Mouse (Mus musculus) thymus, postnatal 36 days (tissue): Measurements from ENCODE around the gene Fbf1.
"Not testable (repeated sequence)": the region's sequence is repeated elsewhere in the genome, so short reads cannot be mapped to it uniquely, and the experiment has no call there.

ENCODE experiments used
- DNase-seq, 2 experiments: peaks; one replicate each; pipeline ENCODE4 v3.0.0; 2022; ENCODE audit warnings: mixed read lengths in 2 of 2

Gene Fbf1

GRCm38 (mm10) chr11:116106963-116107776, 60.8 kb downstream of the Fbf1 start:
- DNase-seq = no peak

DNA sequence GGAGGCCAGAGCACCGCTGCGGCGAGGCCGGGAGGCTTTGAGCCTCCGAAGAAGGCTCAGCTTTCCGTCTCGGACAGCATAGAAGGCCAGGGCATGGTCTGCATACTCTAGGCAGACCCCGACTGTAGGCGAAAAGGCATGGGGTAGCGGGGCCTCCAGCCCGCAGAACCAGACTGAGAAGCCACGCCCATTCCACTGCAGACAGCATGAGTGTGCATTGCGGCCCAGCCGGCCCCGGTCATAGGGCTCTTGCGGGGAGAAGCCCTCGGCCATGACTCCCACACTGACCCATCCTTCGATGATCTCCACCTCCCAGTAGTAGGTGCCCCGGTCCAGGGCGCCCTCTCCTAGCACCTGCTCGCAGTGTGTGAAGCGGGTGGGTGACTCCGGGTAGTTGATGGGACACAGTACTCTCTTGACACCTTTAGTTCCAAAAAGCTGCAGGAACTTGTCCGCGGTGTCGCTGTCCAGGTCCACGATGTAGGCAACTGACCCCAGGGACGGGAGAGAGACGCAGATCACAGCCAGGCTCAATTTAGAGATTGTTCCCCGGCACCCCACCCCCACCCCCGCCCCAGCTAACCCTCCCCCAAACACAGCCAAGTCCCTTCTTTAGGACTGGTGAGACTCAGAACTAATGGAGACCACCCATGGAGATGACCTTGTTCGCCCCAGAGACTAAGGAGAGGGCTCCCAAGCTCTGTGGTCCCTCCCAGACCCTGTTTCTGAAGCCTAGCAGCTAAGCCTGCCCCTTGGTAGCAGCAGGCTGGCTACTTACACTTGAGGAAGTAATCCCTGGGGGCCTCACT, 61.6 kb downstream of the Fbf1 start:
- DNase-seq = no peak

DNA sequence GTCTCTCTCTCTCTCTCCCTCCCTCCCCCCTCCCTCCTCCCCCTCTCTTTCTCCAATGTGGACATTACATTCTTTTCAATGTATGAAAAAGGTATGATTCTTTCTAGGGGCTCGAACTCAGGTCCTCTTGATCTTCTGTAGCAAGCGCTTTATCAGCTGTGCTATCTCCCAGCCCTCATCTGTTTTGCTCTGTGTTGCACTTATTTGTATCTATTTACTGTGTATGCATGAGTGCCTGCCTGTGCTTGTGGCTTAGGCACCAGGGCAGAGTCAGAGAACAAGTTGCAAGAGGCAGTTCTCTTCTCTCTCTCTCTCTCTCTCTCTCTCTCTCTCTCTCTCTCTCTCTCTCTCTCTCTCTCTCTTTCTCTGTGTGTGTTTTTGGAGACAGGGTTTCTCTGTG, 62.9 kb downstream of the Fbf1 start:
- DNase-seq = no peak

- DNase-seq = no peak
Measured at GRCm38 (mm10) chr11:116104006-116104646, 63.8 kb downstream of the Fbf1 start.

DNA sequence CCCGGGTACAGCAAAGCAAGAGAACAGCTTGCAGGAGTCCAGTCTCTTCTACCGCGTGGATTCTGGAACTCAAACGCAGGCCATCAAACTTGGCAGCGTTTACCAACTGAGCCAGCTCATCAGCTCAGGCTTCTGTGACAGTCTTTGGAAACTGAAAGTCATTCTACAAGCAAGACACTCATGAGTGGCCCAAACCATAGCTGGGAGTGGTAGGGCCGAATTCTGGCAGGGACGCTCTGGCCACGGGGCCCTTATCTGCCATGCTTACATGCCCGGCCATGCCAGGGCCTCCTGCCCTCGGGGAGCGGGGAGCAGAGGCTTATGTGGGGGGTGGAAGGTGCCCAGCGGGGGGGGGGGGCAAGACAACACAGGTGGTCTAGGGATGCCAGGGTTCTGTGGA, 64.4 kb downstream of the Fbf1 start:
- no peak for DNase-seq

GRCm38 (mm10) chr11:116102472-116102871, 65.5 kb downstream of the Fbf1 start:
- DNase-seq = no peak

DNA sequence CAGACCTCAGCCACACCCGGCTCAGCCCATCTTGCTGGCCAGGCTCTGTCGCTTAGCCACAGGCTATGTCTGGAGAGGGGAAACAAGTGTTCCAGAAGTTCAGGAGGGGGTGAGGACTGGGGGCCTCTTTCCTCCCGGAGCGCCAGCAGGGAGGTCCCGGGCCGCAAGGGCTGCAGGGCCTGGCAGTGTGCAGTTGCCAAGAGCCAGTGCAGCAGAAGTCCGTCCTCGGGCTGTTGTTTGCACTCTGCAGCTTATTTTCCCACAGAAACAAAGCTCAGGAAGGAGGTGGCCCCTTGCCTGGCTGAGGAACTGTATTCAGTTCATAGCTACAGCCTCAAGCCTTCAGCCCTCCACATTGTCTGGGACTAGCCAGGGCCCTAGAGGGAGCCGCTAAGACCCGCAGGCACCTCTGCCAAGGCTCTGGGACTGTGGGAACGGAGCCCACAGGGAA, 66.0 kb downstream of the Fbf1 start:
- DNase-seq = no peak

- DNase-seq = no peak
Measured at GRCm38 (mm10) chr11:116100839-116101238, 67.1 kb downstream of the Fbf1 start.

- no peak for DNase-seq
Measured at GRCm38 (mm10) chr11:116100385-116100784, 67.6 kb downstream of the Fbf1 start.

DNA sequence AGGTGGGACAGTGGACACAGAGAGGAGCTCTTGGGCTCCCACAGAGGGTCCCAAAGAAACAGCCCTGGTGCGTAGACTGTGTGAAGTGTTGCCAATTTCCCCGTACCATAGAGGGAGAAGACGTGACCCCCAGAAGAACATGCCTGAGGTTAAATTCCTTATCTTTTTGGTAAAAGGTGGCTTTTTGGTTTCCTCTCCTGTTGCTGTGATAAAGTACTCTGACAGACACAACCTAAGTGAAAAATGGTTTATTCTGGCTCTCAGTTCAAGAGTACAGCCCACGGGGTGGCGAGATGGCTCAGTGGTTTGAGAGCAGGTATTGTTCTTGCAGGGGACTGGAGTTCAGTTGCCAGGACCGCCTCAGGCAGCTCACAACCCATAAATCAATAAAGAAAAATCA, 68.5 kb downstream of the Fbf1 start:
- DNase-seq = no peak

DNA sequence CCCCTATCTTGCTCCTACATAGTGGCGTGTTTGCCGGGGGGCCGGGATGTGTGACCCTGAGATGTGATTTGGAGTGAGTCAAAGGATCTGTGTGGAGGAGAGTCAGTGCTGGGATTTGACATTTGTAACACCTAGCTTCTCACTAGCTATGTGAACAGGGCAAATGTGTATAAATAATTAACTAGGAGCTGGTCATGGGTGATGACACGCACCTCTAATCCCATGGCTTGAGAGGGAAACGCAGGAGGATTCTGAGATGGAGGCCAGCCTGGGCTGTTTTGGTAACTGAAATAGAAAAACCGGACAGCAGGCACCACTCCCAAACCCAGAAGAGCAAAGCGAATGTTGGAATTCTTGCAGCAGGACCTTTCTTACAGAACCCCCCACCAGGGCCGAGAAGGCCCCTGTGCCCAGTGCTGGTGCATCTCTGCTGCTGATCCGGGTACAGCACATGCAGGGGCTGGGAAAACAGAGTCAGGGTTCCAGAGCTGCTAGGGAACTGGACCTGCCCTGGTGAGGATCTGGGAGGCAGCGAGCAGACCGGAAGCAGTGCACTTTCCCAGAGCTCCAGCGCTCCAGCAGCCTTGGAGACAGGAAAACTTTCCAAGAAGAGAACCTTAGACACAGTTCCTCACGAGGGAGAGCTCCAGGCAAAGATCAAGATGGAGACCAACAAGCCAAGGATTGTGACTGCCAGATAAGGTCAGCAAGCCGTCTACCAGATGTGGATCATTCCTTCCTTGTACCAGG, 69.1 kb downstream of the Fbf1 start:
- no peak for DNase-seq

DNA sequence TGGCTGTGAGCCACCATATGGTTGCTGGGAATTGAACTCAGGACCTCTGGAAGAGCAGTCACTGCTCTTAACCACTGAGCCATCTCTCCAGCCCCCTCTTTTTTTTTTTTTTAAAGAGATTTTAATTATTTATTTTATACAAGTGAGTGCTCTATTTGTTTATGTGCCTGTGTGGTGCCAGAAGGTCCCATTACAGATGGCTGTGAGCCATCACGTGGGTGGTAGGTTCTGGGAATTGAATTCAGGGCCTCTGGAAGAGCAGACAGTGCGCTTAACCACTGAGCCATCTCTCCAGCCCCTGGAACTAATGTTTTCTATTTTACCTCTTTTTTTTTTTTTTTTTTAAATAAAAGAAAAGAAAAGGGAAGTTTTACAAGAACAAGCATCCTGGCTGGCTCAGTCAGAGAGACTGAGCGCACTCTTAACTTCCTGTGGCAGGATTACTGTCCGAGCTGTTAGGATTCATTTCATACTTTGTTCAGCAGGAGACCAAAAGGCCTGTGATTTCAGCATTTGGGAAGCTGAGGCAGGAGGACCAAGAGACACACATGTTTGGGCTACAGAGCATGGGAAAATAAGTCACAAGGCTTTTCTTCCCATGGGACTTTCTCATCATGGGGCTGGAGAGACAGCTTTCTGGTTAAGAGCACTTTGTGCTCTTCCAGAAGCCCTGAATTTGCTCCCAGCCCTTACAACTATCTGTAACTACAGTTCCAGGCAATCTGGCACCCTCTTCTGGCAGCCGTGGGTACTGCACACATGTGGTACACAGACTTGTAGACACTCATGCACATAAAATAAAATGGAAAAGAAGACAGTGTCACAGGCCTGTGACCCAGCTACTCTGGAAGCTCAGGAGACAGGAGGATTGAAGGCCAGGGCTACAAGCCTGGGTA, 71.5 kb downstream of the Fbf1 start:
- DNase-seq = no peak

- no peak for DNase-seq
Measured at GRCm38 (mm10) chr11:116095573-116095972, 72.4 kb downstream of the Fbf1 start.

- DNase-seq = no peak
Measured at GRCm38 (mm10) chr11:116093771-116094565, 74.0 kb downstream of the Fbf1 start.

GRCm38 (mm10) chr11:116092959-116093358, 75.0 kb downstream of the Fbf1 start:
- DNase-seq = not testable (repeated sequence)
